Mouse (Mus musculus): Measurements from ENCODE around the gene Hist1h2ac. TPM values are rescaled to one million over a fixed set of nuclear protein-coding genes. Genes with fewer than 3 reads are reported as not detected.
"Not testable (repeated sequence)": the region's sequence is repeated elsewhere in the genome, so short reads cannot be mapped to it uniquely, and the experiment has no call there.

Hist1h2ac gene
- polyA plus RNA-seq, 1 experiment from 2014 or later = 0.91 TPM

DNA sequence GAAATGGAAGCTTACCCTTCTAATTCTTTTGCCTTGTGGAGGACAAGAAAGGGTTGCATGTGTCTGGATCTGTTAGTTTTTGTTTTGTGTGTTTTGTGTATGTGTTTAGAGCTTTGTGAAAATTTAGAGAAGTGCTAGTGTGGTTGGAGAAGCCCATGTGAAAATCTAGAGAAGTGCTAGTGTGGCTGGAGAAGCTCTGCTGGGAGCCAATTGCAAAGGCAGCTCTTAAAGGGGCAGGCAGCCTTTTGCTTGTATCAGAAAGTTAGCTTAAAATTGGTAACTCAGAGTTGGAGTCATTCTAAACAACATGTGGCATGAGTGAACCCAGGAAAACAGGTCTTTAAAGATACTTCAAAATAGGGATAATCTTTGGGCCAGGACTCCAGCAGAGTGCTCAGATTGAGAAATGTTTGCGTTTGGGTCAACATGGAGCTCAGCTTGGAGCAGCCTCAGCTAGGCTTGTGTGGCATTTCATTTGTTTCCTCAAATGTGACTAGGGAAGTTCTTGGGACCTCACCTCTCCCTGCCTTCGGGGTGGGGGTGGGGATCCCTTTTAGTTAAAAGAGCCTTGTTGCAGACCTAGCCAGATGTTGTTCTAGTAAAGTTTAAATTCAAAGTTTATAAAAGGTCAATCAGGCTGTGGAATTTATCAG lies 34.0 kb upstream of the Hist1h2ac start:
- WGBS = 16% methylated on average over 2 of the region's 2 CpGs
- ATAC-seq; H3K27ac ChIP-seq (ENCODE audit: low read depth, low read length); H3K36me3 ChIP-seq (ENCODE audit: control insufficient read depth, insufficient read depth, low read length); H3K27me3 ChIP-seq (replicated peaks; ENCODE audit: control insufficient read depth, insufficient read depth, low read length); H3K4me2 ChIP-seq (ENCODE audit: low read length); H3K9ac ChIP-seq (ENCODE audit: low read length); H3K4me3 ChIP-seq (ENCODE audit: low read depth, low read length); H3K9me3 ChIP-seq (replicated peaks; ENCODE audit: control insufficient read depth, low read length); H3K4me1 ChIP-seq (ENCODE audit: control insufficient read depth, insufficient read depth, low read length); DNase-seq (ENCODE audit: low spot score): not testable (repeated sequence)

DNA sequence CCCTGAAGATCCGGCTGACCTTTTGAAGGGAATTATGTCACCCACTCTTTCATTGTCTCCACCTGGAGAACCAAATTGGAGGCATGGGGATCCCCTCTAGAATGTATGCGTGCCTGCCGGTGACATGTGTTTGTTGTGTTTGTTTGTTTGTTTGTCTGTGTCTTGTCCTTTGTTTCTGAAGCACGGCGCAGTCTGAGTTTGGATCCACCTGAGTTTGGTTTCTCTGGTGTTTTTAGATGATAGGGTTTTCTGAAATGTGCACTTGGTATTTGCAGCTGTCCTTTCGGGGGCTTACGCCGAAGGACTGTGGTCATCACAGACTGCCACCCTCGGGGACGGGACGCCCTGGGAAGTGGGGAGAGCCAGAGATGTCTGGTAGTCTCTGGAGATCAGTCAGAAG lies 33.4 kb upstream of the Hist1h2ac start:
- 61% methylated on average over 11 of the region's 11 CpGs for WGBS
- no peaks in the 10 kb centered on the region for H3K4me1 ChIP-seq (ENCODE audit: control insufficient read depth, insufficient read depth, low read length)
- H3K9me3 ChIP-seq (replicated peaks; ENCODE audit: control insufficient read depth, low read length) = no peaks in the 10 kb centered on the region
- no peak overlapping the region for H3K4me2 ChIP-seq (ENCODE audit: low read length)
- H3K36me3 ChIP-seq (ENCODE audit: control insufficient read depth, insufficient read depth, low read length) = no peaks in the 10 kb centered on the region
- no peaks in the 10 kb centered on the region for H3K27me3 ChIP-seq (replicated peaks; ENCODE audit: control insufficient read depth, insufficient read depth, low read length)
- no peak overlapping the region for H3K9ac ChIP-seq (ENCODE audit: low read length)
- ATAC-seq = no peak
- no peak for DNase-seq (ENCODE audit: low spot score)
- no peak overlapping the region for H3K27ac ChIP-seq (ENCODE audit: low read depth, low read length)
- H3K4me3 ChIP-seq (ENCODE audit: low read depth, low read length) = no peak overlapping the region

DNA sequence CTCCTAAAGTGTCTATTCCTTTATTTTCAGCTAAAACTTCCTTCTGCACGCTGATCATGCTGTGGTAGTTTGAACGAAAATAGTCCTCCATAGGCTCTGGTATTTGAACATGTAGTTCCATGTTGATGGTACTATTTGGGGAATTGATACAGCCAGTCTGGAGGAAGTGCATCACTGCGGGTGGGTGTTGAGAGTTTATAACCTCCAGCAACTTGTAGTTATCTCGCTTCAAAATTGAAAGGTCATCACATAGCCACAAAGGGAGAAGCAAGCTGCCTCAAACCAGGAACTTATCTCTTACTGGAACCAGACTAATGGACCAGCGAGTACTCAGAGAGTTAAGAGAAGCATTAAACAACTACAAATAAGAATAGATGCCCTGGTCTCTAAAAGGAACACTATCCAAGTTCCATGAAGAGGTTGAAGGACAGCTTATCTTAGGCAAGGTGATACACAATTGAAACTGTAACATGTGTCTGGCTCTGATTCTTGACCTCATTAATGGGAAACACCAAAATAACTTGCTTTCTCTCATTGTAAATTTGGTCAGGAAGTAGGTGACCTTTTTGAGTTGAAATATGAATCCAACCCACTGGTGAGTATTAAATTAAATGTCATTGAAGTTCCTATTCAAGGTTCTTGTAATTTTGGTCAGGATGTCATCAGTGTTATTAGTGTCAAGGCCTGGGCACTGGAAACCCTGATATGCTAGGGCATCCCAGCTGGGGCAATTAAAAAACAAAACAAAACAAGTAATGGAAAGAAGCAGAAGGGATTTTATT lies 32.7 kb upstream of the Hist1h2ac start:
- no peak for DNase-seq (ENCODE audit: low spot score)
- H3K27ac ChIP-seq (ENCODE audit: low read depth, low read length) = no peak overlapping the region
- H3K9me3 ChIP-seq (replicated peaks; ENCODE audit: control insufficient read depth, low read length) = no peaks in the 10 kb centered on the region
- no peak overlapping the region for H3K4me2 ChIP-seq (ENCODE audit: low read length)
- H3K4me1 ChIP-seq (ENCODE audit: control insufficient read depth, insufficient read depth, low read length) = no peaks in the 10 kb centered on the region
- no peak overlapping the region for H3K4me3 ChIP-seq (ENCODE audit: low read depth, low read length)
- no peak for ATAC-seq
- no peaks in the 10 kb centered on the region for H3K36me3 ChIP-seq (ENCODE audit: control insufficient read depth, insufficient read depth, low read length)
- H3K27me3 ChIP-seq (replicated peaks; ENCODE audit: control insufficient read depth, insufficient read depth, low read length) = no peaks in the 10 kb centered on the region
- H3K9ac ChIP-seq (ENCODE audit: low read length) = no peak overlapping the region
- WGBS = 86% methylated on average over 5 of the region's 5 CpGs

DNA sequence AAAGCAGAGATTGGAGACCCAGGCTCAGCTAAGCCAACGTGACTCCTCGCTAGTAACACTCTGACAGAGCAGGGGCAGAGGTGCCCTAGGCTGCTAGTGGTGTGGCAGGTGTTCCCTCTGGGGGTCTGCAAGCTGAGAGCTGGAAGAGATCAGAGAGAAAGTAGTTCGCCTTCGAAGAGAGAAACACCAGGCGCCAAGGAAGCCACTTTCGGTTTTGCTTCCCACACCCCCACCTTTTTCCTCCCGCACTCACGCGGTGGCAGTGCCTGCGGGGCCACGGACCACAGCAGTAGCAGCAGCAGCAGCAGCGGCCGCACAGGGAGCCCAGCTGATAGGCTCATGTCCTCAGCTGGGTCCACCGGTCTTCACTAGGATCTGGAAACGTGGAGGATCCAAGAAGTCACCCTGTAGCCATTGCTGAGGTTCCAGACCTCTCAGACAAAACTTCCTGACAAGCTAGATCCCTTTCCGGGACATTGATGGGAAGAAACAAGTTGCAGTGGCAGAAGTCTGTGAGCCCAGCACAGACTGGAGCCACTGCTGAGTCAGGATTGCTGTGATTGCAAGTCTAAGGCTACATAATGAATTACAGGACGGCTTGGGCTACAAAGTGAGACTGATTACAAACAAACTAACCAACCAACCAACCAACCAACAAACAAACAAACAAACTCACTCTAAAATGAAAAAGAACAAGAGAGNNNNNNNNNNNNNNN lies 26.8 kb upstream of the Hist1h2ac start, which contains the start of gene Hfe:
Gene Hfe, minus strand, starts transcription at position 481 of the 716 bp plus-strand sequence.
- 5% methylated on average over 17 of the region's 17 CpGs for WGBS

DNA sequence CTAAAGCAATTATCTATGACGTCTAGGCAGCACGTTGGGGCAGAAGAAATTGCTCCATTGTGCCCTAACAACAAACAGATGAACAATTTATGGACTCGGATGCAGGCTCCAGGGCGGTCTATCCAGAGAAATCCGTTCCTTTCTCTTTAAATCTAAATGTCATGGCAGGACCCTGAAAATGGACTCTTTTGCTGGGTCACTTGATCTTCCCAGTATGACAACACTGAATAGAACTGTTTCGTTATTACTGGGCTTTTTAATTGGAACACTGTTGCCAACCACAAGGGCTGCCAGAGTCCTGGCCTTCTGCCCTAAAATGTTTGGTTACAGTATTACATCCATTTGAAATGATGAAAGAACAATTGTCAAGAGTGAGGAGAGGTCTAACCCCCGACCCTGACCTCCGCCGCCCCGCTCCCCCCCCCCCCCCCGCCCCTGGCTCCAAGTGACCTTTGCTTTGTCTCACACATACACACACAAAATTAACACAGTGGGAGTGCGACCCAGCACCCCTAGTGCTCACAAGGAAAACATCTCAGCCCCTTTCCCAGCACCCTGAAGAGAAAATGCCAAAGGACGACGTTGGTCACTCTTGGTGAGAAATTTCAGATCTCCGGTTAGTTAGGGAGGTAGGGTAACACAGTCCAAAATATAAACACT lies 26.1 kb upstream of the Hist1h2ac start:
- peak overlapping the region; percentile 54 for H3K9ac ChIP-seq (ENCODE audit: low read length)
- H3K4me3 ChIP-seq (ENCODE audit: low read depth, low read length) = peak overlapping the region; percentile 20
- H3K27ac ChIP-seq (ENCODE audit: low read depth, low read length) = no peak overlapping the region
- no peaks in the 10 kb centered on the region for H3K9me3 ChIP-seq (replicated peaks; ENCODE audit: control insufficient read depth, low read length)
- H3K36me3 ChIP-seq (ENCODE audit: control insufficient read depth, insufficient read depth, low read length) = no peaks in the 10 kb centered on the region
- H3K4me2 ChIP-seq (ENCODE audit: low read length) = peak overlapping the region; percentile 52
- WGBS = 25% methylated on average over 15 of the region's 15 CpGs
- H3K4me1 ChIP-seq (ENCODE audit: control insufficient read depth, insufficient read depth, low read length) = peaks cover 11% of the 10 kb centered on the region; the same call in 1 of the 2 replicates
- DNase-seq (ENCODE audit: low spot score) (peak; percentile 44), ATAC-seq (no peak)
- H3K27me3 ChIP-seq (replicated peaks; ENCODE audit: control insufficient read depth, insufficient read depth, low read length) = no peaks in the 10 kb centered on the region

More for the DNA sequence above, 26.8 kb upstream of the Hist1h2ac start, which contains the start of gene Hfe:
- ATAC-seq (0 out of 2 replicates have a peak, but pooled peaks have one; percentile 32), DNase-seq (ENCODE audit: low spot score) (peak; percentile 36)
- Histone ChIP-seq H3K9me3 (replicated peaks; ENCODE audit: control insufficient read depth, low read length) (no peaks in the 10 kb centered on the region), H3K4me3 (ENCODE audit: low read depth, low read length) (peak within 1 kb of the TSS; percentile 20), H3K27ac (ENCODE audit: low read depth, low read length) (no peak within 1 kb of the TSS), H3K27me3 (replicated peaks; ENCODE audit: control insufficient read depth, insufficient read depth, low read length) (no peaks in the 10 kb centered on the region), H3K4me2 (ENCODE audit: low read length) (peak within 1 kb of the TSS; percentile 52), H3K36me3 (ENCODE audit: control insufficient read depth, insufficient read depth, low read length) (no peaks in the 10 kb centered on the region), H3K9ac (ENCODE audit: low read length) (peak within 1 kb of the TSS; percentile 54), H3K4me1 (ENCODE audit: control insufficient read depth, insufficient read depth, low read length) (peaks cover 11% of the 10 kb centered on the region; the same call in 1 of the 2 replicates)

DNA sequence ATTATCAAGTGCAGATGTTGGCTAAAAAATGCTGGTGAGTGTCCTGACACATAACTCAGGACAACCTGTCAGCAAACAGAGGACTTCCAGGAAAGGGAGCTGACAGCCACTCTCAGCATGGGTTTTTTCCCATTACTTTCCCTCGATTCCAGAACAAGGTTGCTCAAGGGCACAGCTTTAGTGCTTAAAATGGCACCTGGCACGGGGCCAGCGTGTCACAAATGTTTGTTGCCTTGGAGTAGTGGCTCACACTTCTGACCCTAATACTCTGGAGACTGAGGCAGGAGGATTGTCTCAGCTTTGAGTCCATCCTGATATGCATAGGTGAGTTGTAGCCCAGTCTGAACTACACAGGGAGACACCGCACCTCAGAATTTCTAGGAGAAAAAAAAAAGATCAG lies 24.9 kb upstream of the Hist1h2ac start:
- Histone ChIP-seq H3K27ac (ENCODE audit: low read depth, low read length) (no peak overlapping the region), H3K9me3 (replicated peaks; ENCODE audit: control insufficient read depth, low read length) (no peaks in the 10 kb centered on the region), H3K4me1 (ENCODE audit: control insufficient read depth, insufficient read depth, low read length) (peaks cover 11% of the 10 kb centered on the region; the same call in 1 of the 2 replicates), H3K27me3 (replicated peaks; ENCODE audit: control insufficient read depth, insufficient read depth, low read length) (no peaks in the 10 kb centered on the region), H3K9ac (ENCODE audit: low read length) (no peak overlapping the region), H3K4me2 (ENCODE audit: low read length) (no peak overlapping the region), H3K4me3 (ENCODE audit: low read depth, low read length) (no peak overlapping the region), H3K36me3 (ENCODE audit: control insufficient read depth, insufficient read depth, low read length) (no peaks in the 10 kb centered on the region)
- DNase-seq (ENCODE audit: low spot score) (no peak), ATAC-seq (no peak)
- 71% methylated on average over 4 of the region's 4 CpGs for WGBS

DNA sequence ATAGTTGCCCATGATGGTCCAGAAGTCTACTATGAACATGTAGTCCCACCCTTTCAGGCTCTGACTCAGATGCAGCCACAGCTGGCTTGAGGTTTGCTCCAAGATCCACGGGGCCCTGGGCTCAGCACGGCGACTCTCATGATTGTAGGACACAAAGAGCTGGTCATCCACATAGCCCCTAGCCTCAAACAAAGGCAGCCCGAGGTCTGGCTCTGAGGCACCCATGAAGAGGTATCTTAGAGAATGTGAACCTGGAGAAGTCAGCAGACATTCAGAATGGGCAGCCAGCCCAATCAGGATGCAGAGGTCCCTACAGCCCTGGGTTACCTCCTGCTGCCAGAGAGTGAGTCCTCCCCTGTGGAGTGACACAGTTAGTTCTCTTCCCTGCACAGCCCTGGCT lies 24.3 kb upstream of the Hist1h2ac start:
- no peak overlapping the region for H3K4me2 ChIP-seq (ENCODE audit: low read length)
- no peaks in the 10 kb centered on the region for H3K9me3 ChIP-seq (replicated peaks; ENCODE audit: control insufficient read depth, low read length)
- no peak overlapping the region for H3K4me3 ChIP-seq (ENCODE audit: low read depth, low read length)
- WGBS = 89% methylated on average over 4 of the region's 4 CpGs
- H3K4me1 ChIP-seq (ENCODE audit: control insufficient read depth, insufficient read depth, low read length) = peaks cover 11% of the 10 kb centered on the region; the same call in 1 of the 2 replicates
- no peaks in the 10 kb centered on the region for H3K27me3 ChIP-seq (replicated peaks; ENCODE audit: control insufficient read depth, insufficient read depth, low read length)
- DNase-seq (ENCODE audit: low spot score) = no peak
- H3K9ac ChIP-seq (ENCODE audit: low read length) = no peak overlapping the region
- H3K36me3 ChIP-seq (ENCODE audit: control insufficient read depth, insufficient read depth, low read length) = no peaks in the 10 kb centered on the region
- ATAC-seq = no peak
- H3K27ac ChIP-seq (ENCODE audit: low read depth, low read length) = no peak overlapping the region

DNA sequence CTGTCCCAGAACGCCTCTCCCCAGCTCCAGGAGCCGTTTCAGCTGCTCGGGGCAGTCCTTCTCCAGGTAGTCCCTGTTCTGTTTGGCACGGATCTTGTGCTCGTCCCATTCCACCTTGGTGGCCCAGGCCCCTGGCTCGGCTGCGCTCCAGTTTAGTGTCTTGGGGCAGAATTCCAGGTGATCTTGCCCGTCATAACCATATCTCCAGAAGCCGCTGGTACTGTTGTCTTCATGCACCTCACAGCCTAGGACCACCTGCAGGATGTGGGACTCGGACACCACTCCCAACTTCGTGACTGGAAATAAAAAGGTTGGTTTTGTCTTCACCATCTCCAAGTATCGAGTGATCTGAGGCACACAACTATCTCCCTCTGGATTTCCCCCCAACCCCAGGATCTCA lies 23.0 kb upstream of the Hist1h2ac start:
- DNase-seq (ENCODE audit: low spot score) (no peak), ATAC-seq (no peak)
- H3K4me1 ChIP-seq (ENCODE audit: control insufficient read depth, insufficient read depth, low read length) = peaks cover 11% of the 10 kb centered on the region; the same call in 1 of the 2 replicates
- H3K27me3 ChIP-seq (replicated peaks; ENCODE audit: control insufficient read depth, insufficient read depth, low read length) = no peaks in the 10 kb centered on the region
- WGBS = 90% methylated on average over 12 of the region's 12 CpGs
- H3K4me2 ChIP-seq (ENCODE audit: low read length) = no peak overlapping the region
- no peak overlapping the region for H3K9ac ChIP-seq (ENCODE audit: low read length)
- H3K27ac ChIP-seq (ENCODE audit: low read depth, low read length) = no peak overlapping the region
- no peaks in the 10 kb centered on the region for H3K36me3 ChIP-seq (ENCODE audit: control insufficient read depth, insufficient read depth, low read length)
- H3K9me3 ChIP-seq (replicated peaks; ENCODE audit: control insufficient read depth, low read length) = no peaks in the 10 kb centered on the region
- H3K4me3 ChIP-seq (ENCODE audit: low read depth, low read length) = no peak overlapping the region
